Mouse (Mus musculus) hindbrain, embryonic 10.5 days (tissue): ENCODE results near the gene Dgki. TPM values are rescaled to one million over a fixed set of nuclear protein-coding genes. Genes with fewer than 3 reads are reported as not detected.

ENCODE experiments used
- DNase-seq: peaks from one replicate; pipeline ENCODE4 v3.0.0-alpha.2; 2017; ENCODE audit warnings: low spot score
- H3K27ac ChIP-seq: fragments of 300-500 bp; sonication (generic); 2 replicates; pipeline ENCODE4 v1.5.1; 2016; ENCODE audit warnings: mild to moderate bottlenecking, moderate library complexity
- H3K27me3 ChIP-seq: fragments of 300-500 bp; sonication (generic); 2 replicates; pipeline ENCODE4 v1.6.1; 2016; ENCODE audit warnings: mild to moderate bottlenecking; ENCODE audit not compliant: poor library complexity, insufficient read depth, severe bottlenecking
- H3K36me3 ChIP-seq: fragments of 300-500 bp; sonication (generic); 2 replicates; pipeline ENCODE4 v1.6.1; 2016; ENCODE audit warnings: mild to moderate bottlenecking, moderate library complexity
- H3K4me1 ChIP-seq: fragments of 300-500 bp; sonication (generic); replicated peaks from 2 replicates; pipeline ENCODE4 v1.6.1; 2016; ENCODE audit warnings: mild to moderate bottlenecking
- H3K4me3 ChIP-seq: fragments of 300-500 bp; sonication (generic); 2 replicates; pipeline ENCODE4 v1.5.1; 2016; ENCODE audit warnings: mild to moderate bottlenecking, moderate library complexity
- H3K9me3 ChIP-seq: fragments of 300-500 bp; sonication (generic); 2 replicates; pipeline ENCODE4 v1.6.1; 2016; ENCODE audit warnings: mild to moderate bottlenecking, moderate library complexity
- WGBS: fragments of 180-500 bp; shearing (Covaris S2); methylation state at CpG from one replicate; pipeline ENCODE4 v1.1.7; 2016; 5-methylcytosine and 5-hydroxymethylcytosine counted together
- polyA plus RNA-seq: library from polyadenylated mRNA; unstranded; fragments of >200 nt; fragmentation: Nextera tagmentation; extraction: Ambion mirVana; gene quantifications from 2 replicates; pipeline ENCODE4 v1.2.1, GENCODE M21; 2016

Dgki gene
- polyA plus RNA-seq, 1 experiment from 2014 or later: 1.0 TPM

DNA sequence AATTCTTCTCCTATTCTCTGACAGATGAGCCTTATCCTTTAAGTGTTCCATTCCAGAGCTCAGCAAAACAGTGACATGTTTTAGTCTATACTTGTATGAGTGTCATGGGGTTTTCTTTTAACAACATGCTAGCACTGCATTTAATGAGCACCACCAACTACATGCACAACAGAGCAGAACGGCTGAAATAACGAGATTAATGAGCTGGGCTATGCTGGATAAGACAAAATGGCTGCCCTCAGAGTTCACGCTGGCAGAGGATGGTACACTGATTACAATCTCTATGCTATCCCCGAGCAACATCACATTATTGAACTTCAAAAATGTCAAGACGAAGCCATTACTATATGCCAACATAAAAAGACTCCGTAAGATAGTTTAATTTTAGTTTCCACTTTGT lies 264.3 kb downstream of the Dgki start:
- 91% methylated on average over 6 of the region's 6 CpGs for WGBS
- no peaks in the 10 kb centered on the region for H3K27me3 ChIP-seq
- H3K36me3 ChIP-seq: no peaks in the 10 kb centered on the region
- H3K27ac ChIP-seq: no peak overlapping the region
- no peaks in the 10 kb centered on the region for H3K9me3 ChIP-seq
- H3K4me3 ChIP-seq: no peak overlapping the region
- peaks cover 26% of the 10 kb centered on the region for H3K4me1 ChIP-seq
- no peak for DNase-seq

DNA sequence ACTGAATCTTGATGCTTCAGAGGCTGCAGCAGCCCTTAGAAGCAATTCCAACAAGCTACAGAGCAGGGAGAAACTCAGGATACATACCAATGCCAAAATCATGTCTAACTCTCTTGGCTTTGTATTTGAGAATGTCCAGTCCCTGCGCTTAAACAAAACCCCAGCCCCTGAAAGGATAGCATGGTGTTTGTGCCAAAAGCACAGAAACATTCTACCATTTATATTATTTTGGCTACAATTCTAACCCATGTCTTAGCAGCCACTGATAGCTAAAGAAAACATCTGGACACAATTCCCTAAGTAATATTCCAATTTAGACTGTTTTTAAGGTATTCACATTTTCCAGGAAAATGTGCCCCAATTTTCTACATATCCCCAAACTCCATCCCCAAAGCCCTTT lies 269.0 kb downstream of the Dgki start:
- H3K27me3 ChIP-seq: no peaks in the 10 kb centered on the region
- no peaks in the 10 kb centered on the region for H3K36me3 ChIP-seq
- H3K4me1 ChIP-seq: no peaks in the 10 kb centered on the region
- DNase-seq: no peak
- H3K27ac ChIP-seq: no peak overlapping the region
- WGBS: 94% methylated on average over 1 of the region's 1 CpGs
- H3K9me3 ChIP-seq: no peaks in the 10 kb centered on the region
- no peak overlapping the region for H3K4me3 ChIP-seq

DNA sequence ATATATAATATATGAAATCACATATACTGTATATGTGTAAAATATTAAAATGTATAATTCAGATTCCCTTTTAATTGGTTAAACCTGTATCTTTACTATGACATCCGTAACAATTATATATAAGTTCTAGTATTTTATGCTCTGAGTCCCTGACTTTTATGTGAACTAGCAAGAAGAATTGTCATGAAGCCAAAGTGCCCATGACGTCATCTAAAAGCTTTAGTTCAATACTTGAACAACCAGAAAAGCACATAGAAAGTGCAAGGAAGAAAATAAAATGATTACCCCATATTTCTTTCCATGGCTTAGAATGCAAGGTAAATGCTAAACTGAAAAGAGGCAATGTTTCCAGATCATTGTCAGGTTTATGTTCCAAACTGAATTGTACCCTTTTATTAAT lies 269.6 kb downstream of the Dgki start:
- no peaks in the 10 kb centered on the region for H3K4me1 ChIP-seq
- no peaks in the 10 kb centered on the region for H3K27me3 ChIP-seq
- no peak overlapping the region for H3K27ac ChIP-seq
- H3K4me3 ChIP-seq: no peak overlapping the region
- H3K9me3 ChIP-seq: no peaks in the 10 kb centered on the region
- WGBS: 90% methylated on average over 2 of the region's 2 CpGs
- DNase-seq: no peak
- H3K36me3 ChIP-seq: no peaks in the 10 kb centered on the region

DNA sequence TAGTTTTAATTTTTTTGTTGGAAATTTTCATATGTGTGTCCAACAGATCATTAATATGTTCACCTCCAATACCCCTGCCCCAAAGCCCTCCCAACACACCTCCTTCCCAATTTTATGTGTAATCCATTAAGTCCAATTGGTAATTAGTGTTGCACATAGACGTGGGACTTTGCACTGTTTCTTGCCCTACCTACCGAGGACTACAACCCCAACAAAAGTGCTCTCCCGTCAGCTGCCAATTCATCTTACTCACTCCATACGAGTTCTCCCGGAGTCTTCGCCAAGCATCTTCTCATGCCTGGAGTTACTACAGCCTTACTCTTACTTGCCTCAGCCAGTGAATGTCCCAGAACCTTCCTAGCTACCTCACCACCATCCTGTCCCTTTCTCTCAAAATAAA lies 271.1 kb downstream of the Dgki start:
- 93% methylated on average over 6 of the region's 6 CpGs for WGBS
- Histone ChIP-seq H3K27ac (no peak overlapping the region), H3K9me3 (no peaks in the 10 kb centered on the region), H3K36me3 (no peaks in the 10 kb centered on the region), H3K27me3 (no peaks in the 10 kb centered on the region), H3K4me3 (no peak overlapping the region), H3K4me1 (no peaks in the 10 kb centered on the region)
- no peak for DNase-seq

DNA sequence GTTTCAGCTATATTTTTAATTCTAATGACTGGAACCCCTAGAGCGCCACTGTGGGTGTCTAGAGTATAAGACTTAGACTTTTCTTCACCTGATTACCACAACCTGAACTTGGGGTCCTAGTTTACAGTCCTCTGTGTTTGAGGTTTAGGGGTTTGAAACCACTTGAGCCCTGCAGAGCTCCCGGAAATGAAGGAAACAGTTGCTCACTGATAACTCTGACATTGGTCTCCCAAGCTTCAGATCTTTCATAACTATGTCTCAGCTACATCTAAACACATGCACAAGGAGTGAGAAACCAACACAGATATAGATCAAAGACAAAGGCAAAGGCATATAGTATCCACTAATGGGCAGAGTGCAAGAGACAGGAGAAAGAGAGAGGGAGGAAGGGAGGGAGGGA lies 271.7 kb downstream of the Dgki start:
- Histone ChIP-seq H3K27ac (no peak overlapping the region), H3K27me3 (no peaks in the 10 kb centered on the region), H3K4me1 (no peaks in the 10 kb centered on the region), H3K36me3 (no peaks in the 10 kb centered on the region), H3K4me3 (no peak overlapping the region), H3K9me3 (no peaks in the 10 kb centered on the region)
- 90% methylated on average over 2 of the region's 2 CpGs for WGBS
- no peak for DNase-seq

DNA sequence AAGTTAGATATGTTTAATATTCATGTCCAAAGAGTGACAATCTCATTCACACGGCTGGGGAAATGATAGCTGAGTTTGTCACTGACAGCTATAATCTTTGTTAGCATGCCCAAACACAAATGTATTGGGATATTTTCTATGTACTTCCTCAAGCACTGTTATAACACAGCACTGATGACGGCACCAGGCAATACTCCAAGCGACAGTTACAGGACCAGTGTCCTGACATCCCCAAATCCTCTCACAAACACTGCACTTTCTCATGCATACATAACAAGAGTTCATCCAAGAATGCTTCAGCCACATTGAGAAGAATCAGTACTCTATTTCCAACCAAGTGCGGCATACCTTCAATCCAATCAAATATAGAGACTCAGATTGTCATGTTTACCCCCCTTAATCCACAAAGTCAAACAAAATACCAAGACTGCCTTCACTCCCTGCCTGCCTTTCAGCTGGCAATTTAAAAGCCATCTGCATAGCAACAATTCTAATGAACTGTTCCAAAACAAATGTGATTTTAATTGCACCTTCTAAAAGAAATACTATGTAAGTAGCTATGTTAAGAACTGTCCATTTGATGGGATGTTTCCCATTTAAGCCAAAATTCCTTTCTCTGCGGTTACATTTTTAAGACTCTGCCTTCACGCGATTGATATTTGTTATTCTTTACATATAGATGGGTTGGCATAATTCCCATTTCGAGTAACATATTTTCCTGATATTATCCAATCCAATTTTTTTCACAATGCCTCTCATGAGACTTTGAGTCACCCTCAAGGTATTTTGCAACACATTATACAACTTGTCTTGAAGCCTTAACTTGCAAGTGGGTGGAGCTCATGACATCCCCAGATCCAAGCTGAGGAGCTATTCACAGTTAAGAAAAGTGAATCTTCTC lies 273.4 kb downstream of the Dgki start:
- Histone ChIP-seq H3K36me3 (no peaks in the 10 kb centered on the region), H3K4me3 (no peak overlapping the region), H3K27ac (no peak overlapping the region), H3K9me3 (no peaks in the 10 kb centered on the region), H3K27me3 (no peaks in the 10 kb centered on the region), H3K4me1 (no peaks in the 10 kb centered on the region)
- 89% methylated on average over 8 of the region's 8 CpGs for WGBS
- no peak for DNase-seq

DNA sequence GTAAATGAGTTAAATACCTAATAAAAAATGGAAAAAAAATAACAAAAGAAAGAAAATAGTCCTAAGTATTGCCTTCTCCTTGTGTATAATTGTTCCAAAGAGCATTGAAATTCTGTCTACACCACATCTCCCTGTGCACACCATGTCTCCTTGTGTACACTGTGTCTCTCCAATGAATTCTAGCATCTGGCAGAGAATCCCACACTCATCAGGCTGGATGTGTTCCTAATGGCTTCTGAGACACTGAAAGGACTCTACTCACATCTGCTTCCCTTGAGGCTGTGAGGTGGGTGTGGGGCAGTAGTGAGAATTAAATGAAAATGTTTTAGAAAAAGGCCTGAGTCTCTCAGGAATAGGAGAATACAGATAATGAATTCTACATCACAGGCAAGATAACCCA lies 283.9 kb downstream of the Dgki start:
- H3K27me3 ChIP-seq: no peaks in the 10 kb centered on the region
- no peak overlapping the region for H3K27ac ChIP-seq
- H3K4me1 ChIP-seq: peaks cover 4% of the 10 kb centered on the region; the same call in 1 of the 2 replicates
- no peak for DNase-seq
- H3K9me3 ChIP-seq: no peaks in the 10 kb centered on the region
- no peaks in the 10 kb centered on the region for H3K36me3 ChIP-seq
- no peak overlapping the region for H3K4me3 ChIP-seq

DNA sequence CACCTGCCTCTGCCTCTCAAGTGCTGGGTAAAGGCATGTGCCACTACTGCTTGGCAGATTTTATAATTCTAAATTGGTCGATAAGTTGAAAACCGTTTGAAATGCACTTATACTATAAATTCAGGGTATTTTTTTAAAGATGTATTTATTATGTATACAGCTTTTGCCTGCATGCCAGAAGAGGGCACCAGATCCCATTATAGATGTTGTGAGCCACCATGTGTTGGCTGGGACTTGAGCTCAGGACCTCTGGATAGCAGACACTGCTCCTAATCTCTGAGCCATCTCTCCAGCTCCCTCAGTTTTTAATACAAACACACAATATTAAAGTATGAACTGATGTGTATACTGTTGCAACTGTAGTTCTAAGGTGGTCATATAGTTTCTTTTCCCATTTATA lies 288.4 kb downstream of the Dgki start:
- H3K27ac ChIP-seq: no peak overlapping the region
- H3K4me1 ChIP-seq: peaks cover 7% of the 10 kb centered on the region; the same call in 1 of the 2 replicates
- WGBS: 81% methylated on average over 2 of the region's 2 CpGs
- H3K27me3 ChIP-seq: no peaks in the 10 kb centered on the region
- H3K4me3 ChIP-seq: no peak overlapping the region
- DNase-seq: no peak
- H3K9me3 ChIP-seq: no peaks in the 10 kb centered on the region
- H3K36me3 ChIP-seq: no peaks in the 10 kb centered on the region

DNA sequence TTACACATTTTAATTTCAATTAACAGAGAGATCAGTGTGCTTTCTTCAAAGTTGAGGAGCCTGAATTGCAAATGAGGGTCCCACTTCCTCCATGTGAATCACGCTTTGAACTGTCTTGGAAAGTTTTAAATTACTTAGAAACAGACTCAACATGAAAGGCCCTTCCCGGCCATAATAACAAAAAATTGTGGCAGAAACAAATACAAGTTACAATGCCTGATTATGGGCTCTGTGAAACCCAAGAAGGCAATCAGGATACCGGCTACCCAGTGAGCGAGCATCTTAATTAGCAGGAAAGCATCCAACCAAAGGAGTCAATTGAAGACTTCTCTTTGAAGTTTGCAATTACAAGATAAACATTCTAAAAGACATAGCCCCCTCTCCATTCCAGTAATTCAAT lies 292.4 kb downstream of the Dgki start:
- Histone ChIP-seq H3K4me3 (no peak overlapping the region), H3K27me3 (no peaks in the 10 kb centered on the region), H3K27ac (no peak overlapping the region), H3K9me3 (no peaks in the 10 kb centered on the region), H3K36me3 (no peaks in the 10 kb centered on the region), H3K4me1 (0 out of 2 replicates have a peak, but pooled peaks cover 3% of the 10 kb centered on the region)
- DNase-seq: no peak
- 19% methylated on average over 4 of the region's 4 CpGs for WGBS

DNA sequence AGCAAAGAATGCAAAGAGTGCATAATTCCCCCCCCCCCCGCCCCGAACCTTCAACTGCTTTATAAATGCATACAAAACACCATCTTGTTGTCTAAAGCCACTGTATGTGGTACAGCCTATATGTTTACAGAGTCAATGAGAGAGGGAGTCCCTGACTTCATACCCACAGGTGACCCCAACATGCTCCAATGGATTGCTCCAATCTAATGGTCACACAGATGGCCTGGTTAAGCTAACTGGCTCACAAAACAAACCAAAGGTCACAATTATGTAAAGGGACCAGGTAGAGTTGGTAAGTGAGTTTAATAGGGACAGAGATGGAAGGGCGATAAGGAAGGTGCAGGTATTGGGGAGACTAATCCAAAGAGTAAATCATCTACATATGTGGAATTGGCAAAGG lies 295.1 kb downstream of the Dgki start:
- Histone ChIP-seq H3K27ac (no peak overlapping the region), H3K4me1 (0 out of 2 replicates have a peak, but pooled peaks cover 3% of the 10 kb centered on the region), H3K4me3 (no peak overlapping the region), H3K9me3 (no peaks in the 10 kb centered on the region), H3K27me3 (no peaks in the 10 kb centered on the region), H3K36me3 (no peaks in the 10 kb centered on the region)
- no peak for DNase-seq
- WGBS: 89% methylated on average over 3 of the region's 3 CpGs

DNA sequence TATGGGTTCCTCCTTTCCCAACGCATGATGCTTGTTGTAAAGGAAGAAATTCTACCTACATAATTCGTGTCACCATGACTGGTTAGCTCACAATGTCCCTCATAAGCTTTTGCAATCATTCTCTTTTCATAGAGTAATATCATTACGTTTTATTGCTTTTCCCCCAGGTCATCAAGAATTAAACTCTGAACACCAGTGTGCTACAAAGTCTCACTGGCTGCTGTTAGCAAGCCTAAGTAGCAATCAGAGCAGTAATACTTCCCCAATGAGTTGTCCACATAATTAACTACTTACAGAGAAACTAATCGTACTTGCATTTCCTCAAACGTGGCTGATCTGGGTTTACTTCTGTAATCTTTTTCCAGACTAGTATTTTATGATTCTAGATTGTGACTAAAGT lies 296.7 kb downstream of the Dgki start:
- H3K27me3 ChIP-seq: no peaks in the 10 kb centered on the region; the same call in 1 of the 2 replicates
- H3K36me3 ChIP-seq: no peaks in the 10 kb centered on the region
- 0 out of 2 replicates have a peak, but pooled peaks cover 3% of the 10 kb centered on the region for H3K4me1 ChIP-seq
- H3K9me3 ChIP-seq: no peaks in the 10 kb centered on the region
- H3K4me3 ChIP-seq: no peak overlapping the region
- 84% methylated on average over 5 of the region's 5 CpGs for WGBS
- H3K27ac ChIP-seq: no peak overlapping the region
- no peak for DNase-seq

DNA sequence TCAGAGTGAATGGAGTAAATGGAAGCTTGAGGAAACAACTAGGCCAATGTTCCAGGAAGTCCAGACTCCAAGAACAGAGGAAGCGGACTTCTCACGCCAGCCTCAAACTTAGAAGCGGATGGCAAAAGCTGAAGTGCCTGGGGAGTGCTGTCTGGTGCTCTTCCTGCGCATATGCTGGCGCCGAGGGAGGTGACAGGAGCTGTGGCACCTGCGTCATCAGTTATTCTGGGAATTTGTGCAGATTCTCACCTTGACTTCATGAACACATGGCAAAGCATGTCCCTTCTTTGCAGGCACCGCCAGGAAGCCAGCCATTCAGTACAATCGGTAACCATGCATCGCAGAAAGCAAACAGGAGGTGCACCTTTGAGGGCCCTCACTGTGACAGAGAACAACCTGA lies 301.0 kb downstream of the Dgki start:
- DNase-seq: no peak
- H3K9me3 ChIP-seq: no peaks in the 10 kb centered on the region
- H3K27ac ChIP-seq: no peak overlapping the region
- no peaks in the 10 kb centered on the region for H3K36me3 ChIP-seq
- no peaks in the 10 kb centered on the region for H3K4me1 ChIP-seq
- H3K27me3 ChIP-seq: no peaks in the 10 kb centered on the region; the same call in 1 of the 2 replicates
- H3K4me3 ChIP-seq: no peak overlapping the region
- WGBS: 86% methylated on average over 10 of the region's 10 CpGs

DNA sequence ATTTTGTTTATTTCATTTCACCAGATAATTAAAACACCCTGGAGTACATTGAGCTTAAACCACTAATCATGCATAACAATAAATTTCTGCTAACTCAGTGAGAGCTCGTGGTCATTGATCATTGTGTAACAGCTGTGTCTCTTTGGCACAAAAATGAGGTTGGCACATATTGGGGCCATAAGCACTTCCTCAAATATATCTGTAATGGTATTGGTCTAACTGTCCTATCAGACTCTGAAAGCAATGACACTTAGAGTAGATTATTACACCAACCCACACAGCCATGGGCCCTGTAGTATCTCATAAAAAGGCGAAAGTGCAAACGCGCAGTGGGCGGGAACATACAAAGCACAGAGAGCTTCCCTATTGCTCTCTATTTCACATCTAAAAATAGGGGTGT lies 305.7 kb downstream of the Dgki start:
- H3K9me3 ChIP-seq: no peaks in the 10 kb centered on the region
- H3K4me3 ChIP-seq: no peak overlapping the region
- 96% methylated on average over 5 of the region's 5 CpGs for WGBS
- no peak overlapping the region for H3K27ac ChIP-seq
- no peak for DNase-seq
- H3K27me3 ChIP-seq: no peaks in the 10 kb centered on the region; the same call in 1 of the 2 replicates
- H3K36me3 ChIP-seq: no peaks in the 10 kb centered on the region
- H3K4me1 ChIP-seq: no peaks in the 10 kb centered on the region
